Mouse (Mus musculus) forebrain, embryonic 14.5 days (tissue): ENCODE measurements around the gene Plk2. TPM values are rescaled to one million over a fixed set of nuclear protein-coding genes. Genes with fewer than 3 reads are reported as not detected.

Experiments
- ATAC-seq: fragments of 200-750 bp; cut with Nextera tagmentation; 2 replicates; pipeline ENCODE4 v1.8.0; 2017; ENCODE audit warnings: mild to moderate bottlenecking, moderate library complexity
- DNase-seq: peaks from one replicate; pipeline ENCODE4 v3.0.0-alpha.2; 2015; ENCODE audit warnings: low spot score
- H3K27ac ChIP-seq: fragments of 300-500 bp; sonication (generic); 2 replicates; pipeline ENCODE4 v1.5.1; 2014; ENCODE audit warnings: low read depth, mild to moderate bottlenecking, control low read depth, low read length, moderate library complexity
- H3K27me3 ChIP-seq: fragments of 300-500 bp; sonication (generic); replicated peaks from 2 replicates; pipeline ENCODE4 v1.6.1; 2014; ENCODE audit warnings: low read length, control low read depth, mixed read lengths; ENCODE audit not compliant: control insufficient read depth, insufficient read depth
- H3K36me3 ChIP-seq: fragments of 300-500 bp; sonication (generic); 2 replicates; pipeline ENCODE4 v1.6.1; 2014; ENCODE audit warnings: low read length, control low read depth; ENCODE audit not compliant: control insufficient read depth, insufficient read depth
- H3K4me1 ChIP-seq: fragments of 300-500 bp; sonication (generic); 2 replicates; pipeline ENCODE4 v1.6.1; 2014; ENCODE audit warnings: antibody characterized with exemption, low read length, control low read depth; ENCODE audit not compliant: control insufficient read depth, insufficient read depth
- H3K4me2 ChIP-seq: fragments of 300-500 bp; sonication (generic); 2 replicates; pipeline ENCODE4 v1.6.1; 2014; ENCODE audit warnings: mild to moderate bottlenecking, control low read depth, low read length
- H3K4me3 ChIP-seq: fragments of 300-500 bp; sonication (generic); 2 replicates; pipeline ENCODE4 v1.5.1; 2014; ENCODE audit warnings: low read depth, low read length, control low read depth
- H3K9ac ChIP-seq: fragments of 300-500 bp; sonication (generic); 2 replicates; pipeline ENCODE4 v1.6.1; 2014; ENCODE audit warnings: mild to moderate bottlenecking, low read length, control low read depth, moderate library complexity
- H3K9me3 ChIP-seq: fragments of 300-500 bp; sonication (generic); replicated peaks from 2 replicates; pipeline ENCODE4 v1.6.1; 2016; ENCODE audit warnings: low read length, control low read depth, mixed read lengths; ENCODE audit not compliant: control insufficient read depth
- WGBS: fragments of 180-500 bp; shearing (Covaris S2); extraction: QIAGEN DNeasy Blood & Tissue Kit; methylation state at CpG from one replicate; pipeline ENCODE4 v1.1.7; 2014; 5-methylcytosine and 5-hydroxymethylcytosine counted together
- polyA plus RNA-seq: library from polyadenylated mRNA; unstranded; fragments of >200 nt; fragmentation: Nextera tagmentation; extraction: Ambion mirVana; gene quantifications from 2 replicates; pipeline ENCODE4 v1.2.1, GENCODE M21; 2014

Gene Plk2
- polyA plus RNA-seq, 1 experiment from 2014 or later, result 152 TPM

GRCm38 (mm10) chr13:110382447-110382901, 12.4 kb upstream of the Plk2 start:
- DNase-seq, result peak; percentile 84

GRCm38 (mm10) chr13:110384514-110384913, 10.3 kb upstream of the Plk2 start:
- Histone ChIP-seq H3K4me3 (no peak overlapping the region), H3K36me3 (no peaks in the 10 kb centered on the region), H3K4me2 (no peak overlapping the region), H3K9ac (no peak overlapping the region), H3K27me3 (no peaks in the 10 kb centered on the region), H3K4me1 (no peaks in the 10 kb centered on the region), H3K27ac (no peak overlapping the region), H3K9me3 (0 out of 2 replicates have a peak, but pooled peaks cover 4% of the 10 kb centered on the region)
- DNase-seq (no peak), ATAC-seq (no peak)
- 69% methylated on average over 6 of the region's 6 CpGs for WGBS

More at GRCm38 (mm10) chr13:110382447-110382901, 12.4 kb upstream of the Plk2 start:
- Histone ChIP-seq H3K9ac (no peak overlapping the region), H3K4me3 (no peak overlapping the region), H3K36me3 (no peaks in the 10 kb centered on the region), H3K27me3 (no peaks in the 10 kb centered on the region), H3K4me2 (no peak overlapping the region), H3K9me3 (no peaks in the 10 kb centered on the region), H3K27ac (no peak overlapping the region), H3K4me1 (no peaks in the 10 kb centered on the region)
- peak; percentile 62 for ATAC-seq
- WGBS, result 20% methylated on average over 5 of the region's 5 CpGs

GRCm38 (mm10) chr13:110392210-110392609, 2.6 kb upstream of the Plk2 start:
- 0 out of 2 replicates have a peak, but pooled peaks cover 5% of the 10 kb centered on the region for H3K9me3 ChIP-seq
- H3K4me2 ChIP-seq, result no peak overlapping the region
- no peak overlapping the region for H3K9ac ChIP-seq
- H3K27ac ChIP-seq, result no peak overlapping the region
- H3K36me3 ChIP-seq, result no peaks in the 10 kb centered on the region
- H3K4me3 ChIP-seq, result no peak overlapping the region
- 24% methylated on average over 8 of the region's 8 CpGs for WGBS
- ATAC-seq, result no peak
- no peaks in the 10 kb centered on the region for H3K27me3 ChIP-seq
- peak; percentile 86 for DNase-seq
- H3K4me1 ChIP-seq, result no peaks in the 10 kb centered on the region

- DNase-seq (no peak), ATAC-seq (no peak)
- Histone ChIP-seq H3K4me3 (no peak overlapping the region), H3K4me1 (no peaks in the 10 kb centered on the region), H3K27me3 (no peaks in the 10 kb centered on the region), H3K9me3 (0 out of 2 replicates have a peak, but pooled peaks cover 5% of the 10 kb centered on the region), H3K9ac (no peak overlapping the region), H3K27ac (no peak overlapping the region), H3K36me3 (peaks cover 2% of the 10 kb centered on the region), H3K4me2 (no peak overlapping the region)
- WGBS, result 46% methylated on average over 3 of the region's 3 CpGs
Measured at GRCm38 (mm10) chr13:110392631-110393030, 2.2 kb upstream of the Plk2 start.

GRCm38 (mm10) chr13:110395179-110395794, 441 bp downstream of the Plk2 start:
- peak overlapping the region; percentile 85 for H3K27ac ChIP-seq
- no peaks in the 10 kb centered on the region for H3K9me3 ChIP-seq
- ATAC-seq (peak; percentile 35), DNase-seq (peak; percentile 53)
- no peaks in the 10 kb centered on the region for H3K27me3 ChIP-seq
- H3K4me3 ChIP-seq, result peak overlapping the region; percentile 69
- 1% methylated on average over 32 of the region's 41 CpGs for WGBS
- peak overlapping the region; percentile 98 for H3K4me2 ChIP-seq
- H3K9ac ChIP-seq, result peak overlapping the region; percentile 75
- no peaks in the 10 kb centered on the region for H3K4me1 ChIP-seq
- H3K36me3 ChIP-seq, result peaks cover 28% of the 10 kb centered on the region

GRCm38 (mm10) chr13:110395916-110396685, 1.3 kb downstream of the Plk2 start:
- Histone ChIP-seq H3K27me3 (no peaks in the 10 kb centered on the region), H3K27ac (peak overlapping the region; percentile 85), H3K4me3 (peak overlapping the region; percentile 69), H3K4me2 (peak overlapping the region; percentile 98), H3K9ac (peak overlapping the region; percentile 75), H3K36me3 (peaks cover 35% of the 10 kb centered on the region), H3K4me1 (no peaks in the 10 kb centered on the region), H3K9me3 (no peaks in the 10 kb centered on the region)
- ATAC-seq (no peak), DNase-seq (peak; percentile 52)
- WGBS, result 35% methylated on average over 21 of the region's 21 CpGs

GRCm38 (mm10) chr13:110397750-110398149, 2.9 kb downstream of the Plk2 start:
- Histone ChIP-seq H3K27ac (no peak overlapping the region), H3K9me3 (no peaks in the 10 kb centered on the region), H3K36me3 (peaks cover 36% of the 10 kb centered on the region), H3K9ac (no peak overlapping the region), H3K27me3 (no peaks in the 10 kb centered on the region), H3K4me3 (no peak overlapping the region), H3K4me1 (no peaks in the 10 kb centered on the region), H3K4me2 (peak overlapping the region; percentile 0; the same call in 1 of the 2 replicates)
- 92% methylated on average over 8 of the region's 8 CpGs for WGBS
- no peak for DNase-seq
- no peak for ATAC-seq

GRCm38 (mm10) chr13:110398513-110399270, 3.8 kb downstream of the Plk2 start:
- H3K27ac ChIP-seq, result no peak overlapping the region
- no peaks in the 10 kb centered on the region for H3K4me1 ChIP-seq
- WGBS, result 78% methylated on average over 24 of the region's 24 CpGs
- H3K9ac ChIP-seq, result no peak overlapping the region
- peak overlapping the region; percentile 0 for H3K4me2 ChIP-seq
- DNase-seq (no peak), ATAC-seq (no peak)
- H3K27me3 ChIP-seq, result no peaks in the 10 kb centered on the region
- H3K9me3 ChIP-seq, result no peaks in the 10 kb centered on the region
- H3K36me3 ChIP-seq, result peaks cover 36% of the 10 kb centered on the region
- H3K4me3 ChIP-seq, result peak overlapping the region; percentile 6; the same call in 1 of the 2 replicates
